Mouse (Mus musculus): ENCODE measurements around the gene Mxra8.

The Mxra8 gene

GRCm38 (mm10) chr4:155839483-155839910 lies at the start of gene Mxra8:
TSS of gene Mxra8 (plus strand) at chr4:155839680.
- DNase-seq (ENCODE audit: low spot score in 2 of 2), result peak in 1 of 2 experiments; percentile 64

GRCm38 (mm10) chr4:155790021-155790489 lies 49.4 kb upstream of the Mxra8 start, which contains the start of gene Ankrd65:
TSS of gene Ankrd65 (plus strand) at chr4:155790439.
- DNase-seq (ENCODE audit: low spot score in 2 of 2), result no peak

DNA sequence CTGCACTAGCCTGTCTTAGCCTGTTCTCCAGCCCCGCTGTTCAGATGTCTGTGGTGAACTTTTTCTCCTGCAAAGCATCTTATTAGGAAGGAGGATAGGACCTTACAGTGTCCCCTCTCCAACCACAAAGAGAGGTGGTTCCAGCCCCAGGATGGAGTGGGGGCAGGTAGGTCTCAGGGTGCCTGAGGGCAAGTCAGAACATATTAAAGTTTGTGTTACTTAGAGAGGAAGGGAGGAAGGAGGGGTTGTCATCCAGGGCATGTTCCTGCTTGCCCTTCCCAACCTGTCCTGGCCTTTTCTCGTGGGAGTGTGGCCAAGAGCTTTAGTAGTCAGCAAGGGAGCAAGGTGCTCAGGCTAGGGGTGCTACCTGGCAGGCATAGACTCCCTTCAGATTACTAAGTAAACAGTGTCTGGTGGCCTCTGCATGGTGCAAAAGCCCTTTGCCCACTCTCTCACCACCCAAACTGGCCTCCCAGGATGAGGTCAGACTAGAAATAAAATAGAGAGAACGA lies 48.8 kb upstream of the Mxra8 start:
- DNase-seq (ENCODE audit: low spot score in 2 of 2), result no peak

- no peak for DNase-seq (ENCODE audit: low spot score in 2 of 2)
These were observed 48.1 kb upstream of the Mxra8 start for GRCm38 (mm10) chr4:155791240-155791933.

- no peak for DNase-seq (ENCODE audit: low spot score in 2 of 2)
These were observed 45.8 kb upstream of the Mxra8 start for GRCm38 (mm10) chr4:155793730-155794129.

- DNase-seq (ENCODE audit: low spot score in 2 of 2), result no peak
These were observed 37.4 kb upstream of the Mxra8 start for GRCm38 (mm10) chr4:155802075-155802474.

- DNase-seq (ENCODE audit: low spot score in 2 of 2), result no peak
These were observed 36.6 kb upstream of the Mxra8 start, which contains the start of gene Mrpl20 for GRCm38 (mm10) chr4:155802741-155803339. TSS of gene Mrpl20 (plus strand) at chr4:155802878.

- DNase-seq (ENCODE audit: low spot score in 2 of 2), result peak; percentile 97 to 99
These were observed 36.0 kb upstream of the Mxra8 start for GRCm38 (mm10) chr4:155803340-155804041.

DNA sequence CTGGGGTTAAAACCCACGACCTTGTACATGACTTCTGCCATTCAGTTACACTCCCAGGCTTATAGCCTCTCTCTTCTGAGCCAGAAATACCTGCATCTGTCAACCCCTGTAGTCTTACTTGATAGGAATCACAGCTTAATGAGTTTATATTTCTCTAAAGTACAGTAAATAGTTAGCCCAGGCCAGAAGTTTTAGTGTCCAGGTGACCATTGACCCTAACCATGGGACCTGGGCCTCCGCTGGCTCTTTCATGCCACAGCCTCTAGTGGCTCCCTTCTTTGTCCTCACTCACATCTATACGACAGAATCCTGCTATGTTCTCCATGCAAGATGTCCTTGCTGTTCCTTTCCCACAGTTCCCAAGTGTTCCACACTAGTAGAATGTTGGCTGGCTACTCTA lies 31.6 kb upstream of the Mxra8 start:
- DNase-seq (ENCODE audit: low spot score in 2 of 2), result no peak

GRCm38 (mm10) chr4:155811929-155812664 lies 27.4 kb upstream of the Mxra8 start, which contains the start of gene Ccnl2:
TSS of gene Ccnl2 (plus strand) at chr4:155812489.
- peak; percentile 97 for DNase-seq (ENCODE audit: low spot score in 2 of 2)

DNA sequence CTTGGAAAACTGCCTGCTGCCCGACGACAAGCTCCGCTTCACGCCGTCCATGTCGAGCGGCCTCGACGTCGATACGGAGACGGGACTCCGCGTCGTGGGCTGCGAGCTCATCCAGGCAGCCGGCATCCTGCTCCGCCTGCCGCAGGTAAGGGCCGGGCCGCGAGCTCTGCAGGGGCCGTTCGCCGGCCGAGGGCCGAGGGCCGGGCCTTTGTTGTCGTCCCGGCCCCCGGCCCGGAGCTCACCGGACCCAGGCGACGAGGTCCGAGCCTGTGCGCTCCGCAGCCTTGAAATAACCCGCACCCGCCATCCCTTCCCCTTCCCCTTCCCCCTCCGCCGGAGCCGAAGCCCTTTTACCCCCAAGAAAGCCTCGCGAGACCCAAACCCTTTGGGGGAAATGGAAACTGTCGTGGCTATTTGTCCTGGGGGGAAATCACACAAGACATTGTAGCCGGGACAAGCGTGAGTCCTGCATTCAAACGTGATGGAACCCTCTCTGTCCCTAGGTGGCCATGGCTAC lies 26.8 kb upstream of the Mxra8 start:
- DNase-seq (ENCODE audit: low spot score in 2 of 2), result peak in 1 of 2 experiments; percentile 44

- no peak for DNase-seq (ENCODE audit: low spot score in 2 of 2)
These were observed 21.9 kb upstream of the Mxra8 start for GRCm38 (mm10) chr4:155817533-155817932.

- peak in 1 of 2 experiments; percentile 23 for DNase-seq (ENCODE audit: low spot score in 2 of 2)
These were observed 18.5 kb upstream of the Mxra8 start for GRCm38 (mm10) chr4:155821025-155821424.

DNA sequence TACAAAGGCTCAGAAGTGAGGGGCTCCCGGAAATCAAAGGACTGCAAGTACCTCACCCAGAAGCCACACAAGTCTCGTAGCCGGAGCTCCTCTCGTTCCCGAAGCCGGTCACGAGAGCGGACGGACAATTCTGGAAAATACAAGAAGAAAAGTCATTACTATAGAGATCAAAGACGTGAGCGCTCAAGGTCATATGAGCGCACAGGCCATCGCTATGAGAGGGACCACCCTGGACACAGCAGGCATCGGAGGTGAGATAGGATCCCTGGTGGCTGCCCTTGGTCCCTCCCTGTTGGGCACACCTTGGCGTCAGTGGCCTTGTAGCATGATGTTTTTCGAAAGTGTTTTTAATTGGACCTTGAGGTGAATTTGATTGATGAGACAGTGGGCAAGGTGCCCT lies 16.0 kb upstream of the Mxra8 start:
- no peak for DNase-seq (ENCODE audit: low spot score in 2 of 2)

GRCm38 (mm10) chr4:155829866-155830265 lies 9.6 kb upstream of the Mxra8 start:
- DNase-seq (ENCODE audit: low spot score in 2 of 2), result no peak

- DNase-seq (ENCODE audit: low spot score in 2 of 2), result no peak
These were observed 8.9 kb upstream of the Mxra8 start for GRCm38 (mm10) chr4:155830596-155830995.

DNA sequence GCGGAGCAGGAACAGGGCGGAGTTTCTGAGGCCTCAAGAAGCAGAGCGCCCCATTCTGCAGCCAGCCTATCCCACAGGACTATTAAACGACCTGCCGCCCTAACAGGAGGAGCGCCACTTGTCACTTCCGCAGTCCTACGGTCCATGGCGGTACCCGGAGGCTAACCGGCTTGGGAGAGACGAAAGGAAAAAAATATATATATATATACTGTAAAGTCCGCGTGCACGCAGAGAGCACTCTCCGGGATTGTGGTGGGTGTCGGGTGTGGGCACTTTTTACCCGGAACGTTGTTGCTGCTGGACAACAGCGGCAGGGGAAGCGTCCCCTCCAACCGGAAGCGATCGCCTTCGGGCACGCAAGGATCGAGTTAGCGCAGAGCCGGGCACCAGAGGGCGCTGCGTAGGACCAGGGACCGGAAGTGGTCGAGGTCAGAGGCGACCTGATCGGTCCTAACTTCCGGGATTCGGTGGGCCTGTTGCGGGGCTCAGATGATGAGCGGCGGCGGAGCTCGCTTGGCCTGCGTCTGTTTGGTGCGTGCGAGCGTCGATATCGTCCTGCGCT lies 8.2 kb upstream of the Mxra8 start, which contains the start of gene Aurkaip1:
Gene Aurkaip1 (plus strand): TSS at position 68 of the 562 bp plus-strand sequence.
- DNase-seq (ENCODE audit: low spot score in 2 of 2), result peak; percentile 97 to 98

- DNase-seq (ENCODE audit: low spot score in 2 of 2), result no peak
These were observed 7.6 kb upstream of the Mxra8 start for GRCm38 (mm10) chr4:155831831-155832230.

- DNase-seq (ENCODE audit: low spot score in 2 of 2), result peak in 1 of 2 experiments; percentile 31
These were observed 7.2 kb upstream of the Mxra8 start for GRCm38 (mm10) chr4:155832321-155832720.

GRCm38 (mm10) chr4:155833234-155833633 lies 6.2 kb upstream of the Mxra8 start:
- no peak for DNase-seq (ENCODE audit: low spot score in 2 of 2)

- DNase-seq (ENCODE audit: low spot score in 2 of 2), result peak; percentile 86
These were observed 5.6 kb upstream of the Mxra8 start for GRCm38 (mm10) chr4:155833836-155834235.

Measured in right cerebral cortex, postnatal 10 days (tissue).